Mouse (Mus musculus) heart, postnatal 0 days (tissue): ENCODE measurements at regions not wholly inside any gene's neighbourhood (a gene's known extent, or its start where the extent isn't known, plus 50 kb on each side); places are given as distances from the start of the nearest gene placed in this dataset.

Experiments
- ATAC-seq: fragments of 200-750 bp; cut with Nextera tagmentation; 2 replicates; pipeline ENCODE4 v1.8.0; 2017; ENCODE audit warnings: low read depth, moderate number of reproducible peaks, moderate library complexity; ENCODE audit not compliant: insufficient read depth
- DNase-seq: peaks from one replicate; pipeline ENCODE4 v3.0.0-alpha.2; 2016; ENCODE audit warnings: low spot score
- H3K27ac ChIP-seq: fragments of 300-500 bp; sonication (generic); 2 replicates; pipeline ENCODE4 v1.5.1; 2014; ENCODE audit warnings: low read depth, mild to moderate bottlenecking
- H3K27me3 ChIP-seq: fragments of 300-500 bp; sonication (generic); 2 replicates; pipeline ENCODE4 v1.6.1; 2014; ENCODE audit warnings: low read length, mixed read lengths; ENCODE audit not compliant: control insufficient read depth, insufficient read depth
- H3K36me3 ChIP-seq: fragments of 300-500 bp; sonication (generic); replicated peaks from 2 replicates; pipeline ENCODE4 v1.6.1; 2014; ENCODE audit warnings: low read length, mixed read lengths; ENCODE audit not compliant: control insufficient read depth, insufficient read depth
- H3K4me1 ChIP-seq: fragments of 300-500 bp; sonication (generic); 2 replicates; pipeline ENCODE4 v1.6.1; 2014; ENCODE audit warnings: antibody characterized with exemption; ENCODE audit not compliant: control insufficient read depth, insufficient read depth
- H3K4me2 ChIP-seq: fragments of 300-500 bp; sonication (generic); 2 replicates; pipeline ENCODE4 v1.6.1; 2014; ENCODE audit warnings: low read depth, mild to moderate bottlenecking, low read length, moderate library complexity
- H3K4me3 ChIP-seq: fragments of 300-500 bp; sonication (generic); 2 replicates; pipeline ENCODE4 v1.5.1; 2014; ENCODE audit warnings: low read depth, low read length
- H3K9ac ChIP-seq: fragments of 300-500 bp; sonication (generic); replicated peaks from 2 replicates; pipeline ENCODE4 v1.6.1; 2014; ENCODE audit warnings: low read depth, low read length, mixed read lengths
- H3K9me3 ChIP-seq: fragments of 300-500 bp; sonication (generic); replicated peaks from 2 replicates; pipeline ENCODE4 v1.6.1; 2016; ENCODE audit warnings: low read length; ENCODE audit not compliant: control insufficient read depth
- CTCF ChIP-seq: IDR thresholded peaks from 2 replicates; pipeline ENCODE4 v1.5.1; 2016; ENCODE audit warnings: antibody characterized with exemption, control low read depth, low read depth
- EP300 ChIP-seq: IDR thresholded peaks from 2 replicates; pipeline ENCODE4 v1.6.1; 2016; ENCODE audit warnings: antibody characterized with exemption, low read depth
- WGBS: fragments of 180-500 bp; shearing (Covaris S2); extraction: QIAGEN DNeasy Blood & Tissue Kit; methylation state at CpG from one replicate; pipeline ENCODE4 v1.1.7; 2014; 5-methylcytosine and 5-hydroxymethylcytosine counted together

DNA sequence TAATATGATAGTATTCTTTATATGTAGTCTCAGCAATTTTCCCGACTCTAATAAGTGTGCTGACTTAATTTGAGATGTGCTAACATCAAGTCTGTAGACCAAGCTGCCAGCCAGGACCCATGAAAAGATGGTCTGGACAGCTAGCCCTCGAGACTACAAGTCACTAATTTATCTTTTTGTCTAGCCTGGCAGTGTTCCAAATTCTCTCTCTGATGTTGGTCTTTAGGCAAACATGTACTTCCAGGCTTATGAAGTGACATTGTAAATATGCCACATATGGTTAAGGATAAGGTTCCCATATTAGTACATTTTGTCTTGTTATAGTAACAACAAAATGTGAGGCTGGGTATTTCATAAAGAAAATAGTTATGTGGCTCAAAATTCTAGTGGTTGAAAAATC lies 288.5 kb downstream of the Ice1 start:
- Histone ChIP-seq H3K4me1 (no peaks in the 10 kb centered on the region), H3K27me3 (no peaks in the 10 kb centered on the region), H3K36me3 (no peaks in the 10 kb centered on the region), H3K4me2 (no peak overlapping the region), H3K9me3 (0 out of 2 replicates have a peak, but pooled peaks cover 4% of the 10 kb centered on the region), H3K27ac (no peak overlapping the region), H3K4me3 (no peak overlapping the region), H3K9ac (no peak overlapping the region)
- ATAC-seq (no peak), DNase-seq (no peak)
- no peak for TF ChIP-seq EP300
- no peak for TF ChIP-seq CTCF
- WGBS: 40% methylated on average over 2 of the region's 2 CpGs

GRCm38 (mm10) chr13:70369647-70370046 lies 267.8 kb downstream of the Ice1 start:
- H3K27ac ChIP-seq: no peak overlapping the region
- no peak overlapping the region for H3K4me3 ChIP-seq
- no peak overlapping the region for H3K9ac ChIP-seq
- no peaks in the 10 kb centered on the region for H3K9me3 ChIP-seq
- no peaks in the 10 kb centered on the region for H3K4me1 ChIP-seq
- ATAC-seq (no peak), DNase-seq (no peak)
- TF ChIP-seq EP300 (no peak), CTCF (no peak)
- no peaks in the 10 kb centered on the region for H3K36me3 ChIP-seq
- no peaks in the 10 kb centered on the region for H3K27me3 ChIP-seq
- no peak overlapping the region for H3K4me2 ChIP-seq
- WGBS: 61% methylated on average over 2 of the region's 2 CpGs

- ATAC-seq (no peak), DNase-seq (no peak)
- no peak overlapping the region for H3K9ac ChIP-seq
- no peak overlapping the region for H3K27ac ChIP-seq
- H3K9me3 ChIP-seq: no peaks in the 10 kb centered on the region
- no peak for TF ChIP-seq CTCF
- TF ChIP-seq EP300: no peak
- no peak overlapping the region for H3K4me2 ChIP-seq
- H3K27me3 ChIP-seq: no peaks in the 10 kb centered on the region
- no peaks in the 10 kb centered on the region for H3K4me1 ChIP-seq
- 41% methylated on average over 6 of the region's 6 CpGs for WGBS
- no peaks in the 10 kb centered on the region for H3K36me3 ChIP-seq
- no peak overlapping the region for H3K4me3 ChIP-seq
Measured at GRCm38 (mm10) chr13:70380772-70381171, 256.7 kb downstream of the Ice1 start.

- no peak for TF ChIP-seq CTCF
- H3K36me3 ChIP-seq: no peaks in the 10 kb centered on the region
- H3K27ac ChIP-seq: no peak overlapping the region
- 65% methylated on average over 8 of the region's 8 CpGs for WGBS
- no peaks in the 10 kb centered on the region for H3K27me3 ChIP-seq
- no peak overlapping the region for H3K4me2 ChIP-seq
- ATAC-seq: no peak
- no peaks in the 10 kb centered on the region for H3K9me3 ChIP-seq
- DNase-seq: no peak
- no peaks in the 10 kb centered on the region for H3K4me1 ChIP-seq
- no peak overlapping the region for H3K4me3 ChIP-seq
- H3K9ac ChIP-seq: no peak overlapping the region
Measured at GRCm38 (mm10) chr13:70385292-70385691, 252.1 kb downstream of the Ice1 start.

- Histone ChIP-seq H3K4me2 (no peak overlapping the region), H3K4me3 (no peak overlapping the region), H3K36me3 (no peaks in the 10 kb centered on the region), H3K4me1 (no peaks in the 10 kb centered on the region), H3K27ac (no peak overlapping the region), H3K27me3 (no peaks in the 10 kb centered on the region), H3K9ac (no peak overlapping the region), H3K9me3 (no peaks in the 10 kb centered on the region)
- DNase-seq (no peak), ATAC-seq (no peak)
- WGBS: 50% methylated on average over 1 of the region's 1 CpGs
- TF ChIP-seq CTCF: no peak
- no peak for TF ChIP-seq EP300
Measured at GRCm38 (mm10) chr13:70412788-70413187, 224.6 kb downstream of the Ice1 start.

DNA sequence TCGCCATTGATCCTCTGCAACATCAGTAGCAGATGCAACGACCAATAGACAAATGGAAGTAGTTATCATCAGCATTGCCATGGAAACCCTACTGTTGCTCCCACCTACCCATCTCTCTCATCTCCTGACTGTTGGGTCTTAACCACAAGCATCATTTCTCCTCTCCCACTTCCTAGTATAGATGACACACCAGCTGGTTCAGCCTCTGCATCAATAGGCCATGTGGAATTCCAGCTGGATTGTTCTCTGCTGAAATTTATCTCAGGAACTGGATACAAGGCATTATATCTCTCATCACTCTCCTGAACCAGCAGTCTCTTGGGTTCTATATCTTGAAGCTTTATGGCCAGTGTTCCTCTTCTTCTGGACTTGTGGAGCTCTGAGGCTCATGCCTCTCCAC lies 219.3 kb downstream of the Ice1 start:
- H3K9me3 ChIP-seq: no peaks in the 10 kb centered on the region
- ATAC-seq (no peak), DNase-seq (no peak)
- WGBS: 87% methylated on average over 2 of the region's 2 CpGs
- H3K4me3 ChIP-seq: no peak overlapping the region
- H3K36me3 ChIP-seq: no peaks in the 10 kb centered on the region
- H3K9ac ChIP-seq: no peak overlapping the region
- H3K27me3 ChIP-seq: no peaks in the 10 kb centered on the region
- no peak overlapping the region for H3K4me2 ChIP-seq
- no peak overlapping the region for H3K27ac ChIP-seq
- no peak for TF ChIP-seq EP300
- no peaks in the 10 kb centered on the region for H3K4me1 ChIP-seq
